Mouse (Mus musculus) forebrain, embryonic 15.5 days (tissue): ENCODE results near the gene Pgm2. TPM values are rescaled to one million over a fixed set of nuclear protein-coding genes. Genes with fewer than 3 reads are reported as not detected.

ENCODE experiments used
- ATAC-seq: fragments of 200-750 bp; cut with Nextera tagmentation; replicated peaks from 2 replicates; pipeline ENCODE4 v1.8.0; 2017; ENCODE audit warnings: mild to moderate bottlenecking, moderate TSS enrichment, moderate library complexity
- H3K27ac ChIP-seq: fragments of 300-500 bp; sonication (generic); replicated peaks from 2 replicates; pipeline ENCODE4 v1.5.1; 2015; ENCODE audit warnings: mild to moderate bottlenecking, inconsistent platforms
- H3K27me3 ChIP-seq: fragments of 300-500 bp; sonication (generic); 2 replicates; pipeline ENCODE4 v1.6.1; 2015; ENCODE audit warnings: inconsistent platforms
- H3K36me3 ChIP-seq: fragments of 300-500 bp; sonication (generic); 2 replicates; pipeline ENCODE4 v1.6.1; 2015; ENCODE audit warnings: mild to moderate bottlenecking, inconsistent platforms
- H3K4me1 ChIP-seq: fragments of 300-500 bp; sonication (generic); 2 replicates; pipeline ENCODE4 v1.6.1; 2015; ENCODE audit warnings: inconsistent platforms
- H3K4me2 ChIP-seq: fragments of 300-500 bp; sonication (generic); replicated peaks from 2 replicates; pipeline ENCODE4 v1.6.1; 2015; ENCODE audit warnings: mild to moderate bottlenecking, inconsistent platforms
- H3K4me3 ChIP-seq: fragments of 300-500 bp; sonication (generic); 2 replicates; pipeline ENCODE4 v1.5.1; 2015; ENCODE audit warnings: mild to moderate bottlenecking, inconsistent platforms
- H3K9ac ChIP-seq: fragments of 300-500 bp; sonication (generic); replicated peaks from 2 replicates; pipeline ENCODE4 v1.6.1; 2015; ENCODE audit warnings: mild to moderate bottlenecking, inconsistent platforms
- H3K9me3 ChIP-seq: fragments of 300-500 bp; sonication (generic); 2 replicates; pipeline ENCODE4 v1.6.1; 2016; ENCODE audit warnings: inconsistent platforms
- WGBS: fragments of 180-500 bp; shearing (Covaris S2); methylation state at CpG from one replicate; pipeline ENCODE4 v1.1.7; 2015; ENCODE audit warnings: mixed read lengths; 5-methylcytosine and 5-hydroxymethylcytosine counted together
- microRNA-seq: library from miRNA; unstranded; fragments of <30 nt; microRNA quantifications from one replicate; pipeline ENCODE4, GENCODE M21; 2016
- polyA plus RNA-seq: library from polyadenylated mRNA; unstranded; fragments of >200 nt; fragmentation: Nextera tagmentation; extraction: Ambion mirVana; gene quantifications from 2 replicates; pipeline ENCODE4 v1.2.1, GENCODE M21; 2015

The Pgm2 gene
- polyA plus RNA-seq, 1 experiment from 2014 or later = 27.7 TPM

DNA sequence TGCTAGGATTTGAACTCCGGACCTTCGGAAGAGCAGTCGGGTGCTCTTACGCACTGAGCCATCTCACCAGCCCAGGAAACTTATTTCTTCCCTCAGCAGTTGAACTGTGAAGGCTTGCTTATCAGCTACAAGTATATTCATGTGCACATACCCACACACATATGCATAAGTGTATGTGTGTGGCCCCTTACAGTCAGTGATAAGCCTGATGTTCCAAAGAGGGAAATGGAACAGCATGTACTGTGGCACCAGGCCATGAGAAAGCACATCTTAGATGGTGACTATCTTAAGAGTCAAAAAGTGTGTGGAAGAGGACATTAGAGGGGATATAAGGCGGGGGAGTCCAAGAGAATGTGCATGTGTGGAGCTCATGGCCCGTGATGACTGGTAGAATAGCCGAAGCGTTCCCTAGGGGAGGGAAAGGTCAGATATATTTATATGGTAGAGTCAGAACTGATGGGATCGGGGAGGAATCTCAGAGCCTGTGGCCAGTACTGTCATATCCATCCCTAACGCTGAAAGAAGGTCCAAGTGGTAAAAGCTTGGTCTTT, 76.3 kb downstream of the Pgm2 start:
- ATAC-seq = no peak
- Histone ChIP-seq H3K9me3 (no peaks in the 10 kb centered on the region), H3K27ac (no peak overlapping the region), H3K4me2 (no peak overlapping the region), H3K4me3 (no peak overlapping the region), H3K9ac (no peak overlapping the region), H3K27me3 (no peaks in the 10 kb centered on the region), H3K36me3 (no peaks in the 10 kb centered on the region), H3K4me1 (peaks cover 4% of the 10 kb centered on the region; the same call in 1 of the 2 replicates)
- 93% methylated on average over 10 of the region's 10 CpGs for WGBS

DNA sequence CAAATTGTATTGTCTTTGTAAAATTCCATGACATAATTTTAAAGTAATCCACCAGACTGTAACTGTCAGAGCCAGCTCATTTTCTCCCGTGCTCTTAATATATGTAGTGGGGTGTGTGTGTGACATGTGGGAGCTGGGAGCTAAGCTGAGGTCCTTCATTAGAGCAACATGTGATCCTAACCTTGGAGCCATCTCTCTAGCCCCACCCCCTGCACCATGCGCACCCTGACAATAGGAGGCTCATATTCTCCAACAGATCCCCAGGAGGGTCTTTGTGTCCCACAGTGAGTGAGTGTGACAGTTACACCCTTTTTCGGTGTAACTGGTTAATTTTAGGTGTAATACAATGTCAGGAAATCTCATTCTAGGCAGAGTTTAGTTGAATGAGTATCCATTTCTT, 80.1 kb downstream of the Pgm2 start:
- no peak overlapping the region for H3K4me2 ChIP-seq
- H3K27ac ChIP-seq = no peak overlapping the region
- no peak overlapping the region for H3K9ac ChIP-seq
- peaks cover 4% of the 10 kb centered on the region; the same call in 1 of the 2 replicates for H3K4me1 ChIP-seq
- no peaks in the 10 kb centered on the region for H3K27me3 ChIP-seq
- WGBS = 67% methylated on average over 3 of the region's 3 CpGs
- ATAC-seq = no peak
- H3K4me3 ChIP-seq = no peak overlapping the region
- H3K9me3 ChIP-seq = no peaks in the 10 kb centered on the region
- no peaks in the 10 kb centered on the region for H3K36me3 ChIP-seq

DNA sequence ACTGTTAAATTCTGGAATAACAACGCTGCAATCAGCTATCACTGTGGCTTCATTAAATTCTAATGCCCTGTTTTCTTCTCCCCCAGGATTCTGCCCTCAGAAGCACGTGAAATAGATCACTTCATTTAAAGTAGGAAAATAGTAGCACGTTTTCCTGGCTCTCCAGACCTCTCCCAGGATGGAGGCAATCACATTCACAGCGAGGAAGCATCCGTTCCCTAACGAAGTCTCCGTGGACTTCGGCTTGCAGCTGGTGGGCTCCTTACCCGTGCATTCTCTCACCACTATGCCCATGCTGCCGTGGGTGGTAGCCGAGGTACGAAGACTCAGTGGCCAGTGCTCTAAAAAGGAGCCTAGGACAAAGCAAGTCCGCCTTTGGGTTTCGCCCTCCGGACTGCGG, 80.6 kb downstream of the Pgm2 start:
- no peaks in the 10 kb centered on the region for H3K27me3 ChIP-seq
- H3K4me1 ChIP-seq = peaks cover 4% of the 10 kb centered on the region; the same call in 1 of the 2 replicates
- no peak for ATAC-seq
- no peak overlapping the region for H3K9ac ChIP-seq
- no peak overlapping the region for H3K4me2 ChIP-seq
- no peak overlapping the region for H3K27ac ChIP-seq
- no peaks in the 10 kb centered on the region for H3K9me3 ChIP-seq
- no peak overlapping the region for H3K4me3 ChIP-seq
- 67% methylated on average over 16 of the region's 16 CpGs for WGBS
- no peaks in the 10 kb centered on the region for H3K36me3 ChIP-seq

DNA sequence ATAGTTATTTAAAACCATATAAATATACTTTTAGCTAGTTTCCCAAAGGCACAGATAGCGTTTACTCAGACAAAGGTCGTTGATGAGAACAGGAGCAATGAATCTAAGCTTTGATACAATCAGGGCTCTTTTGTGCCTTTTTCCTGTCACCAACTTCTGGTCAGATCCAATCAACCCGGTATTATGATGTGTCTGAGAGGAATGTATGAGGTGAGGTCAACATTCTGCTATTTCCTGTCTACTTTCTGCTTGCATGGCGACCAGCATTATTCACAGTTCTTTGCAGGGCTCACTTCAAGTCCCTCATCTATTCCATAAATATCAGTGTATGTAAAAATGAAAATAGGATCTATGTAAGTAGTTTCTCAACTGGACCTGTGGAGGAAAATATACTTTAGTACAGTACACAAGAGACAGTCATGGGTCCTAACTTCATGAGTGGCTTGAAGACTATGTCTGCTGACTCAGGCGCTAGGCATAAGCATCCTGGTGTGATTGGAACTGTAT, 81.7 kb downstream of the Pgm2 start:
- H3K4me2 ChIP-seq = no peak overlapping the region
- H3K27me3 ChIP-seq = no peaks in the 10 kb centered on the region
- H3K4me3 ChIP-seq = no peak overlapping the region
- H3K4me1 ChIP-seq = peaks cover 4% of the 10 kb centered on the region; the same call in 1 of the 2 replicates
- WGBS = 85% methylated on average over 5 of the region's 5 CpGs
- no peaks in the 10 kb centered on the region for H3K36me3 ChIP-seq
- no peak for ATAC-seq
- H3K27ac ChIP-seq = no peak overlapping the region
- H3K9me3 ChIP-seq = no peaks in the 10 kb centered on the region
- H3K9ac ChIP-seq = no peak overlapping the region

Small RNA genes lying within 50 kb of the gene (microRNA-seq; reads per million reads assigned to microRNA genes)
- gene Gm22395 = not detected
- not detected for gene Gm23967

Other genes with a start within 250 kb of the Pgm2 start
- gene Rell1, start 124.1 kb upstream of the Pgm2 start, polyA plus RNA-seq = 14.0 and 14.1 TPM in 2 replicates
- 12.2 and 12.3 TPM in 2 replicates for gene Tbc1d1, start 63.4 kb downstream of the Pgm2 start, polyA plus RNA-seq